Mouse (Mus musculus) midbrain, embryonic 11.5 days (tissue): ENCODE results near the gene Taf15. TPM values are rescaled to one million over a fixed set of nuclear protein-coding genes. Genes with fewer than 3 reads are reported as not detected.

Experiments used
- ATAC-seq: fragments of 200-750 bp; cut with Nextera tagmentation; 2 replicates; pipeline ENCODE4 v1.8.0; 2017; ENCODE audit warnings: moderate TSS enrichment, moderate library complexity; ENCODE audit not compliant: low FRiP score
- DNase-seq: peaks from one replicate; pipeline ENCODE4 v3.0.0; 2015; ENCODE audit warnings: low spot score; ENCODE audit errors: missing footprints
- H3K27ac ChIP-seq: fragments of 300-500 bp; sonication (generic); 2 replicates; pipeline ENCODE4 v1.5.1; 2014; ENCODE audit warnings: low read depth, low read length
- H3K27me3 ChIP-seq: fragments of 300-500 bp; sonication (generic); 2 replicates; pipeline ENCODE4 v1.6.1; 2014; ENCODE audit warnings: mild to moderate bottlenecking, low read length, moderate library complexity, mixed read lengths; ENCODE audit not compliant: control insufficient read depth, insufficient read depth
- H3K36me3 ChIP-seq: fragments of 300-500 bp; sonication (generic); 2 replicates; pipeline ENCODE4 v1.6.1; 2014; ENCODE audit warnings: mild to moderate bottlenecking, low read length, moderate library complexity, mixed read lengths; ENCODE audit not compliant: control insufficient read depth, insufficient read depth
- H3K4me1 ChIP-seq: fragments of 300-500 bp; sonication (generic); 2 replicates; pipeline ENCODE4 v1.6.1; 2014; ENCODE audit warnings: low read length; ENCODE audit not compliant: control insufficient read depth, insufficient read depth
- H3K4me2 ChIP-seq: fragments of 300-500 bp; sonication (generic); 2 replicates; pipeline ENCODE4 v1.6.1; 2014; ENCODE audit warnings: mild to moderate bottlenecking, moderate library complexity
- H3K4me3 ChIP-seq: fragments of 300-500 bp; sonication (generic); 2 replicates; pipeline ENCODE4 v1.5.1; 2014; ENCODE audit warnings: low read depth, low read length
- H3K9ac ChIP-seq: fragments of 300-500 bp; sonication (generic); 2 replicates; pipeline ENCODE4 v1.6.1; 2014; ENCODE audit warnings: low read length
- H3K9me3 ChIP-seq: fragments of 300-500 bp; sonication (generic); 2 replicates; pipeline ENCODE4 v1.6.1; 2016; ENCODE audit warnings: low read length; ENCODE audit not compliant: control insufficient read depth
- WGBS: fragments of 180-500 bp; shearing (Covaris S2); extraction: QIAGEN DNeasy Blood & Tissue Kit; methylation state at CpG from one replicate; pipeline ENCODE4 v1.1.7; 2014; 5-methylcytosine and 5-hydroxymethylcytosine counted together
- polyA plus RNA-seq: library from polyadenylated mRNA; unstranded; fragments of >200 nt; fragmentation: Nextera tagmentation; extraction: Ambion mirVana; gene quantifications from 2 replicates; pipeline ENCODE4 v1.2.1, GENCODE M21; 2014

Taf15 gene
- polyA plus RNA-seq, result 8.5 and 10.6 TPM in 2 replicates

GRCm38 (mm10) chr11:83472324-83473234, at the start of gene Taf15:
Gene Taf15, plus strand, starts transcription at chr11:83473086.
- H3K4me2 ChIP-seq, result peak within 1 kb of the TSS; percentile 88
- H3K9me3 ChIP-seq, result no peaks in the 10 kb centered on the region
- peak; percentile 99 for ATAC-seq
- WGBS, result under 1% methylated on average over 60 of the region's 66 CpGs
- peaks cover 2% of the 10 kb centered on the region; the same call in 1 of the 2 replicates for H3K27me3 ChIP-seq
- peak within 1 kb of the TSS; percentile 94 for H3K4me3 ChIP-seq
- peak within 1 kb of the TSS; percentile 97 for H3K9ac ChIP-seq
- H3K4me1 ChIP-seq, result peaks cover 13% of the 10 kb centered on the region
- H3K36me3 ChIP-seq, result no peaks in the 10 kb centered on the region
- DNase-seq, result peak; percentile 100
- peak within 1 kb of the TSS; percentile 95 for H3K27ac ChIP-seq

GRCm38 (mm10) chr11:83424681-83425080, 48.2 kb upstream of the Taf15 start:
- H3K27me3 ChIP-seq, result peaks cover 7% of the 10 kb centered on the region
- WGBS, result 8% methylated on average over 8 of the region's 8 CpGs
- H3K4me1 ChIP-seq, result 0 out of 2 replicates have a peak, but pooled peaks cover 2% of the 10 kb centered on the region
- ATAC-seq (no peak), DNase-seq (peak; percentile 99)
- no peak overlapping the region for H3K4me3 ChIP-seq
- no peak overlapping the region for H3K9ac ChIP-seq
- no peaks in the 10 kb centered on the region for H3K36me3 ChIP-seq
- no peak overlapping the region for H3K4me2 ChIP-seq
- no peaks in the 10 kb centered on the region for H3K9me3 ChIP-seq
- no peak overlapping the region for H3K27ac ChIP-seq

GRCm38 (mm10) chr11:83426964-83427363, 45.9 kb upstream of the Taf15 start:
- no peak overlapping the region for H3K4me2 ChIP-seq
- no peak for ATAC-seq
- WGBS, result 42% methylated on average over 14 of the region's 17 CpGs
- no peaks in the 10 kb centered on the region; the same call in 1 of the 2 replicates for H3K27me3 ChIP-seq
- H3K27ac ChIP-seq, result no peak overlapping the region
- H3K4me1 ChIP-seq, result 0 out of 2 replicates have a peak, but pooled peaks cover 2% of the 10 kb centered on the region
- H3K9ac ChIP-seq, result no peak overlapping the region
- H3K36me3 ChIP-seq, result no peaks in the 10 kb centered on the region
- no peaks in the 10 kb centered on the region for H3K9me3 ChIP-seq
- H3K4me3 ChIP-seq, result no peak overlapping the region
- DNase-seq, result no peak

- no peak for DNase-seq
- no peak within 1 kb of the TSS for H3K9ac ChIP-seq
- 0 out of 2 replicates have a peak, but pooled peaks cover 2% of the 10 kb centered on the region for H3K4me1 ChIP-seq
- 46% methylated on average over 5 of the region's 5 CpGs for WGBS
- H3K27ac ChIP-seq, result no peak within 1 kb of the TSS
- no peaks in the 10 kb centered on the region; the same call in 1 of the 2 replicates for H3K27me3 ChIP-seq
- H3K4me2 ChIP-seq, result no peak within 1 kb of the TSS
- no peak within 1 kb of the TSS for H3K4me3 ChIP-seq
- ATAC-seq, result no peak
- no peaks in the 10 kb centered on the region for H3K9me3 ChIP-seq
- no peaks in the 10 kb centered on the region for H3K36me3 ChIP-seq
Measured at GRCm38 (mm10) chr11:83429355-83429754, 43.5 kb upstream of the Taf15 start, which contains the start of gene Gas2l2. Gene Gas2l2, minus strand, starts transcription at chr11:83429455.

- ATAC-seq (no peak), DNase-seq (no peak)
- Histone ChIP-seq H3K9me3 (no peaks in the 10 kb centered on the region), H3K4me1 (0 out of 2 replicates have a peak, but pooled peaks cover 2% of the 10 kb centered on the region), H3K4me3 (no peak overlapping the region), H3K9ac (no peak overlapping the region), H3K4me2 (no peak overlapping the region), H3K27ac (no peak overlapping the region), H3K27me3 (no peaks in the 10 kb centered on the region; the same call in 1 of the 2 replicates), H3K36me3 (no peaks in the 10 kb centered on the region)
- 77% methylated on average over 2 of the region's 2 CpGs for WGBS
Measured at GRCm38 (mm10) chr11:83432533-83432932, 40.4 kb upstream of the Taf15 start.

DNA sequence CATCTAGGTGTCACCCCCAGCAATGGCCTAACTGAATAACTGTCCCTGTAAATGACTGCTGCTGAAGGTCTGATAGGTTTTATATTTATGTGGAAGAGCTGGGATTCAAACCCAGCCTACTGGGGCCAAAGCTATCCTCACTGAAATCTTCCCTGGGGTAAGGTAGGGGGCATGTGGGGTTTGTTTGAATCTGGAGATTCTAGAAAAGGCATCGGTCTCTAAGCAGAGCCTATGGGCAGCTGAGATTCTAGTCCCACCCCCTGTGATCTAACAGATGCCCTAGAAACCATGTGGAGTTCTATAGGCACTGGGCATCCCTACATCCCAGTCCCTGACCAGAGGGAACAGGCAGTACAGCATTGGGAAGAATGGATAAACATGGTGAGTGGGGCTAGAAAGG, 35.5 kb upstream of the Taf15 start, which contains the start of gene 1700020L24Rik:
1700020L24Rik (plus strand) TSS at position 301 of the 400 bp plus-strand sequence.
- ATAC-seq (no peak), DNase-seq (no peak)
- Histone ChIP-seq H3K27ac (no peak within 1 kb of the TSS), H3K4me2 (no peak within 1 kb of the TSS), H3K36me3 (no peaks in the 10 kb centered on the region), H3K9me3 (no peaks in the 10 kb centered on the region), H3K9ac (no peak within 1 kb of the TSS), H3K4me1 (0 out of 2 replicates have a peak, but pooled peaks cover 2% of the 10 kb centered on the region), H3K4me3 (no peak within 1 kb of the TSS), H3K27me3 (peaks cover 16% of the 10 kb centered on the region)
- 89% methylated on average over 1 of the region's 1 CpGs for WGBS

- peak overlapping the region; percentile 91 for H3K4me2 ChIP-seq
- ATAC-seq (no peak), DNase-seq (no peak)
- no peak overlapping the region; the same call in 1 of the 2 replicates for H3K9ac ChIP-seq
- no peak overlapping the region for H3K27ac ChIP-seq
- H3K4me3 ChIP-seq, result no peak overlapping the region
- H3K9me3 ChIP-seq, result no peaks in the 10 kb centered on the region
- WGBS, result 37% methylated on average over 11 of the region's 11 CpGs
- 0 out of 2 replicates have a peak, but pooled peaks cover 4% of the 10 kb centered on the region for H3K4me1 ChIP-seq
- no peaks in the 10 kb centered on the region for H3K36me3 ChIP-seq
- H3K27me3 ChIP-seq, result peaks cover 37% of the 10 kb centered on the region
Measured at GRCm38 (mm10) chr11:83439426-83440060, 33.3 kb upstream of the Taf15 start.

DNA sequence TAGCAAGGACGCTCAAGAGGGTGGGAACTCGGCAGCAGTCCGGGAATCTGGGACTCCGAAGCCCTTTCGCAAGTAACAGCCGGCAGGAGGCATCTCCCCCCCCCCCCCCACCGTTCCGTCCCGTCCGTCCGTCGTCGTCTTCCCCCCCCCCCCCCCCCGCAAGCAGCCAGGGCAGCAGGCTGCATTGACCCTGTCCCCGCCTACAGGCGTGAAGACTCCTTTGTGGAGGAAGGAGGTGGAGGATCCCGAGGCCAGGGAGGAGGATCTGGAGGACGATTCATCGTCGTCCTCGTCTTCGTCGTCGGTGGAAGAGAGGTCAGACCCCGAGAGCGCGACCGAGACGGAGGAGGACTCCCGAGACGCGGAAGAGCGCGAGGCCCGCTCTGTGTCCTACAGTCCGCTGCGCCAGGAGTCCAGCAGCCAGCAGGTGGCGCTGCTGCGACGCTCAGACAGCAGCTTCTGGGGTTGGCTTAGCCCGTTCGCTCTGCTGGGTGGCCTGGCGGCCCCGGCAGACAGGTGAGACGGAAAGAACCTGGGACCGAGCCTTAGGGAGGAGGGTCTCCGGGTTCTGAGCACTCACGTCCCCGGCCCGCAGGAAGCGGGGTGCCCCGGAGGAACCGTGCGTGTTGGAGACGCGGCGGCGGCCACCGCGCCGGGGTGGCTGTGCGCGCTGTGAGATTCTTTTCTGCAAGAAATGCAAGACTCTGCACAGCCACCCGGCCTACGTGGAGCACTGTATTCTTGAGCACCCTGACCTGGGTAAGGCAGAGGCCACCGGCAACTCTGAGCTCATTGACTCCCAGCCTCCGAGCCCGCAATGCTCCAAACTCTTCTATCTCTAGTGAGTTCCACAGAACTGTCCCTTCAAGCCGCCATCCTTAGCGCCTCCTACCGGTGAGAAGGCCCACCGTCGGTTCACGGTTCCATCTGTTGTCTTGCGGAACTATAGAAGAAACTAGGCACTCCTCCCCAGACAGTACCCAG, 32.5 kb upstream of the Taf15 start:
- ATAC-seq, result peak; percentile 92
- under 1% methylated on average over 63 of the region's 75 CpGs for WGBS
- peaks cover 44% of the 10 kb centered on the region for H3K27me3 ChIP-seq
- no peaks in the 10 kb centered on the region for H3K9me3 ChIP-seq
- H3K36me3 ChIP-seq, result no peaks in the 10 kb centered on the region
- H3K4me3 ChIP-seq, result peak overlapping the region; percentile 55
- H3K27ac ChIP-seq, result no peak overlapping the region
- H3K4me1 ChIP-seq, result 0 out of 2 replicates have a peak, but pooled peaks cover 4% of the 10 kb centered on the region
- peak; percentile 100 for DNase-seq
- H3K4me2 ChIP-seq, result peak overlapping the region; percentile 91
- H3K9ac ChIP-seq, result peak overlapping the region; percentile 52
